Mouse (Mus musculus) liver, embryonic 16.5 days (tissue): ENCODE data around the gene Col4a2. TPM values are rescaled to one million over a fixed set of nuclear protein-coding genes. Genes with fewer than 3 reads are reported as not detected.

ENCODE experiments used
- ATAC-seq: fragments of 200-750 bp; cut with Nextera tagmentation; 2 replicates; pipeline ENCODE4 v1.8.0; 2017; ENCODE audit warnings: low read depth, mild to moderate bottlenecking, moderate number of reproducible peaks, moderate library complexity
- H3K27ac ChIP-seq: fragments of 300-500 bp; sonication (generic); 2 replicates; pipeline ENCODE4 v1.5.1; 2014; ENCODE audit warnings: mild to moderate bottlenecking, low read length
- H3K27me3 ChIP-seq: fragments of 300-500 bp; sonication (generic); 2 replicates; pipeline ENCODE4 v1.6.1; 2014; ENCODE audit warnings: low read depth, low read length, mixed read lengths; ENCODE audit not compliant: control insufficient read depth, insufficient read depth
- H3K36me3 ChIP-seq: fragments of 300-500 bp; sonication (generic); 2 replicates; pipeline ENCODE4 v1.6.1; 2014; ENCODE audit warnings: mild to moderate bottlenecking; ENCODE audit not compliant: control insufficient read depth, insufficient read depth
- H3K4me1 ChIP-seq: fragments of 300-500 bp; sonication (generic); 2 replicates; pipeline ENCODE4 v1.6.1; 2014; ENCODE audit warnings: low read depth, low read length, mixed read lengths; ENCODE audit not compliant: control insufficient read depth
- H3K4me2 ChIP-seq: fragments of 300-500 bp; sonication (generic); 2 replicates; pipeline ENCODE4 v1.6.1; 2014; ENCODE audit warnings: low read depth, low read length, mixed read lengths
- H3K4me3 ChIP-seq: fragments of 300-500 bp; sonication (generic); 2 replicates; pipeline ENCODE4 v1.5.1; 2014; ENCODE audit warnings: low read depth, mild to moderate bottlenecking, low read length
- H3K9ac ChIP-seq: fragments of 300-500 bp; sonication (generic); 2 replicates; pipeline ENCODE4 v1.6.1; 2014; ENCODE audit warnings: low read depth, low read length
- H3K9me3 ChIP-seq: fragments of 300-500 bp; sonication (generic); replicated peaks from 2 replicates; pipeline ENCODE4 v1.6.1; 2016; ENCODE audit warnings: low read length; ENCODE audit not compliant: control insufficient read depth
- WGBS: fragments of 180-500 bp; shearing (Covaris S2); extraction: QIAGEN DNeasy Blood & Tissue Kit; methylation state at CpG from one replicate; pipeline ENCODE4 v1.1.7; 2014; ENCODE audit not compliant: insufficient replicate concordance; 5-methylcytosine and 5-hydroxymethylcytosine counted together
- polyA plus RNA-seq: library from polyadenylated mRNA; unstranded; fragments of >200 nt; fragmentation: Nextera tagmentation; extraction: Ambion mirVana; gene quantifications from 2 replicates; pipeline ENCODE4 v1.2.1, GENCODE M21; 2015

Gene Col4a2
- polyA plus RNA-seq, 1 experiment from 2014 or later = 9.2 TPM

GRCm38 (mm10) chr8:11327298-11327697, 14.7 kb downstream of the Col4a2 start:
- Histone ChIP-seq H3K27ac (no peak overlapping the region), H3K9me3 (no peaks in the 10 kb centered on the region), H3K4me3 (no peak overlapping the region), H3K36me3 (no peaks in the 10 kb centered on the region), H3K4me1 (peaks cover 2% of the 10 kb centered on the region; the same call in 1 of the 2 replicates), H3K9ac (no peak overlapping the region), H3K27me3 (no peaks in the 10 kb centered on the region), H3K4me2 (no peak overlapping the region)
- no peak for ATAC-seq
- 47% methylated on average over 4 of the region's 4 CpGs for WGBS

- no peaks in the 10 kb centered on the region for H3K9me3 ChIP-seq
- H3K27ac ChIP-seq = no peak overlapping the region
- H3K4me1 ChIP-seq = peaks cover 2% of the 10 kb centered on the region; the same call in 1 of the 2 replicates
- no peak for ATAC-seq
- H3K27me3 ChIP-seq = no peaks in the 10 kb centered on the region
- H3K9ac ChIP-seq = no peak overlapping the region
- H3K36me3 ChIP-seq = no peaks in the 10 kb centered on the region
- WGBS = 42% methylated on average over 5 of the region's 5 CpGs
- H3K4me2 ChIP-seq = no peak overlapping the region
- H3K4me3 ChIP-seq = no peak overlapping the region
These were observed 15.3 kb downstream of the Col4a2 start for GRCm38 (mm10) chr8:11327722-11328417.

GRCm38 (mm10) chr8:11331561-11331960, 19.0 kb downstream of the Col4a2 start:
- Histone ChIP-seq H3K27ac (no peak overlapping the region), H3K4me1 (no peaks in the 10 kb centered on the region; the same call in 1 of the 2 replicates), H3K4me3 (no peak overlapping the region), H3K9me3 (no peaks in the 10 kb centered on the region), H3K36me3 (no peaks in the 10 kb centered on the region), H3K9ac (no peak overlapping the region), H3K4me2 (no peak overlapping the region), H3K27me3 (no peaks in the 10 kb centered on the region)
- 44% methylated on average over 4 of the region's 4 CpGs for WGBS
- no peak for ATAC-seq

- H3K27ac ChIP-seq = no peak overlapping the region
- no peaks in the 10 kb centered on the region for H3K36me3 ChIP-seq
- H3K4me1 ChIP-seq = no peaks in the 10 kb centered on the region; the same call in 1 of the 2 replicates
- no peak overlapping the region for H3K4me2 ChIP-seq
- H3K9ac ChIP-seq = no peak overlapping the region
- no peaks in the 10 kb centered on the region for H3K27me3 ChIP-seq
- no peak overlapping the region for H3K4me3 ChIP-seq
- 62% methylated on average over 6 of the region's 6 CpGs for WGBS
- no peaks in the 10 kb centered on the region for H3K9me3 ChIP-seq
- no peak for ATAC-seq
These were observed 21.1 kb downstream of the Col4a2 start for GRCm38 (mm10) chr8:11333746-11334145.

GRCm38 (mm10) chr8:11334493-11334892, 21.9 kb downstream of the Col4a2 start:
- H3K4me2 ChIP-seq = no peak overlapping the region
- H3K4me1 ChIP-seq = no peaks in the 10 kb centered on the region; the same call in 1 of the 2 replicates
- H3K36me3 ChIP-seq = no peaks in the 10 kb centered on the region
- no peaks in the 10 kb centered on the region for H3K27me3 ChIP-seq
- WGBS = 33% methylated on average over 3 of the region's 3 CpGs
- no peak overlapping the region for H3K9ac ChIP-seq
- H3K9me3 ChIP-seq = no peaks in the 10 kb centered on the region
- ATAC-seq = no peak
- H3K27ac ChIP-seq = no peak overlapping the region
- no peak overlapping the region for H3K4me3 ChIP-seq

GRCm38 (mm10) chr8:11335238-11335637, 22.6 kb downstream of the Col4a2 start:
- 44% methylated on average over 4 of the region's 4 CpGs for WGBS
- Histone ChIP-seq H3K36me3 (no peaks in the 10 kb centered on the region), H3K27ac (no peak overlapping the region), H3K9me3 (no peaks in the 10 kb centered on the region), H3K4me3 (no peak overlapping the region), H3K9ac (no peak overlapping the region), H3K4me1 (no peaks in the 10 kb centered on the region; the same call in 1 of the 2 replicates), H3K4me2 (no peak overlapping the region), H3K27me3 (no peaks in the 10 kb centered on the region)
- ATAC-seq = no peak

- H3K27me3 ChIP-seq = no peaks in the 10 kb centered on the region
- ATAC-seq = no peak
- no peaks in the 10 kb centered on the region for H3K36me3 ChIP-seq
- H3K4me2 ChIP-seq = no peak overlapping the region
- no peak overlapping the region for H3K27ac ChIP-seq
- H3K4me3 ChIP-seq = no peak overlapping the region
- no peaks in the 10 kb centered on the region; the same call in 1 of the 2 replicates for H3K4me1 ChIP-seq
- WGBS = 82% methylated on average over 5 of the region's 5 CpGs
- no peak overlapping the region for H3K9ac ChIP-seq
- no peaks in the 10 kb centered on the region for H3K9me3 ChIP-seq
These were observed 23.7 kb downstream of the Col4a2 start for GRCm38 (mm10) chr8:11336346-11336745.

- Histone ChIP-seq H3K27ac (no peak overlapping the region), H3K9me3 (no peaks in the 10 kb centered on the region), H3K36me3 (no peaks in the 10 kb centered on the region), H3K4me1 (no peaks in the 10 kb centered on the region; the same call in 1 of the 2 replicates), H3K27me3 (no peaks in the 10 kb centered on the region), H3K4me2 (no peak overlapping the region), H3K4me3 (no peak overlapping the region), H3K9ac (no peak overlapping the region)
- no peak for ATAC-seq
- 65% methylated on average over 10 of the region's 10 CpGs for WGBS
These were observed 25.0 kb downstream of the Col4a2 start for GRCm38 (mm10) chr8:11337642-11338041.

- Histone ChIP-seq H3K4me2 (no peak overlapping the region), H3K4me1 (no peaks in the 10 kb centered on the region; the same call in 1 of the 2 replicates), H3K27me3 (no peaks in the 10 kb centered on the region), H3K4me3 (no peak overlapping the region), H3K9ac (no peak overlapping the region), H3K9me3 (no peaks in the 10 kb centered on the region), H3K36me3 (no peaks in the 10 kb centered on the region), H3K27ac (no peak overlapping the region)
- WGBS = 70% methylated on average over 9 of the region's 9 CpGs
- no peak for ATAC-seq
These were observed 25.9 kb downstream of the Col4a2 start for GRCm38 (mm10) chr8:11338507-11338906.
